Mouse (Mus musculus) B cell, adult 2 months (primary cell): Measurements from ENCODE around the gene Cacna1g.
A peak's percentile ranks its signal among the peaks of the same experiment; 100 is the strongest.
"Not testable (repeated sequence)": the region's sequence is repeated elsewhere in the genome, so short reads cannot be mapped to it uniquely, and the experiment has no call there.

Experiments used
- DNase-seq, 2 experiments: peaks; one replicate each; pipeline ENCODE4 v3.0.0; 2022

Cacna1g gene

DNA sequence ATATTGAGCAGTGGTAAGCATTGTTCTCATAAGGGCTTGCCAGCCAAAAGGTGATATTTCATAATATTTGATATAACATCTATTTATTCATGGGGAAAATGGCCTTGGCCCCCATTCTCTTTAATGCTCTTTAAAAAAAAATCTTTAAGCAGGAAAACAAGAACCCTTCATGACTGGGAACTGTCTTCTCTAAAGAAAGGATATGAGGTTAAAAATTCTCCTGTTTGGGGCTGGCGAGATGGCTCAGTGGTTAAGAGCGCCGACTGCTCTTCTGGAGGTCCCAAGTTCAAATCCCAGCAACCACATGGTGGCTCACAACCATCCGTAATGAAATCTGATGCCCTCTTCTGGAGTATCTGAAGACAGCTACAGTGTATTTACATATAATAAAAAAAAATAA, 72.0 kb downstream of the Cacna1g start:
- DNase-seq = not testable (repeated sequence)

DNA sequence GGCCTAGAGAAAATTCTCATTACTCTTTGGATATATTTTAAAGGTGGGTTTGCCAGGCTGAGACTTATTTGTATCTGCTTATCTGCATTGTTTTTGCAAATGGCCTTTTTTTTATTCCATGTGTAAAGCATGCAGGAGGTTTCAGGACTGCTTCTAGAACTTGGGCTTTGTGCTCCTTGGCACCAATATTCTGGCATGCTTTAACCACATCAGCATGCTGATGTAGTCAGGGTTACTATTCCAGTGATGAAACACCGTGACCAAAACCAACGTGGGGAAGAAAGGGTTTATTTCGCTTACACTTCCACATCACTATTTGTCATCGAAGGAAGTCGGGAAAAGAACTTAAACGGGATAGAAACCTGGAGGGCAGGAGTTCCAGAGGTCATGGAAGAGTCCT, 73.0 kb downstream of the Cacna1g start:
- DNase-seq = no peak

DNA sequence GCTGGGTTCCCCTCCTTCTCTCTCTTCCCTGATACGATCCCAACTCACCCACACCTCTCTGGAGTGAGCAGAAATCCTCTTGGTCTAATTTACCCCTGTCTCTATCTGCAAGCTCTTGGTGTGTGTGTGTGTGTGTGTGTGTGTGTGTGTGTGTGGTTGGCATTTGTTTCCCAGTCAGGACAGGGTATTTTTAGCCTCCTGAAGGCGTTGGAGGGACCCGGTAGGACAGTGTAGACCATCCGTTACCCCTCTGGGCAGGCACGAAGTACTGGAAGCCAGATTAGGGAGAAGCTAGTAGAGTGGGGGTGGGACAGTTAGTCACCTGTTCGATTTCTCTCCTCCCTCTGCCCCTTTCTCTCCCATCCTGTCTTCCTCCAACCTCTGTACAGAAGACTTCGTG, 79.9 kb downstream of the Cacna1g start:
- DNase-seq = no peak

DNA sequence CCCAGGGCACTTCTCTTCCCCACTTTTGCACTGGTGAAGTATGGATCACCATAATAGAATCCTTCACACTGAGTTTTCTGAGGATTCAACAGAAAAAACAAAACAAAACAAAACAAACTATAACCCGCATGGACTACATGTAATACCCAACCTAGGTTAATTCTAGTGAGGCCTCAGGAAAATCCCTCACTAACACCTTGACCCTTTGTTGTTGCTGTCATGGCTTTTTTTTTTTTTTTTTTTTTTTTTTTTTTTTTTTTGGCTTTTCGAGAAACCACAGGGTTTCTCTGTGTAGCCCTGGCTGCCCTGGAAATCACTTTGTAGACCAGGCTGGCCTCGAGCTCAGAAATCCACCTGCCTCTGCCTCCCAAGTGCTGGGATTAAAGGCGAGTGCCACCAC, 80.5 kb downstream of the Cacna1g start:
- DNase-seq = not testable (repeated sequence)

DNA sequence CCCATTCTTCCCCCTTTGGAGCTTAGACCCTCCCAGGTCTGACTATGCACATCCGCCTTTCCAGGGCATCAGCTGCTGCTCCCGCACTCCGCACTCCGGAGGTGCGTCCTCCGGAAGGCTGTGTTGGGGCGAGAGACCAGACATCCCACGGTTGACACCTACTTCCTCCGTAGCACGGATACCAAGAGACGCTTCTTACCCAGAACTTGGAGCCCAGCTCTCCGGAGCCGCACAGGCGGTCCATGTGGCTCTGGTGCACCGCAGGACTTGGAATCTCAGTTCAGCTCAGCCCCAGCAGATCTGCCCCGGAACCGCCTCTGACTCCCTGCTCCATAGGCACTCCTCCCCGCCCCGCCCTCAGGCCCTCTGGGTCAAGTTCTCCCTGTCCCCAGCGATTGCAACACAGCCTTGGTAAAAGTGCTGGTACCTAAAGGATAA, 81.3 kb downstream of the Cacna1g start, which contains the start of gene Abcc3:
TSS of gene Abcc3 (minus strand) at position 326 of the 438 bp plus-strand sequence.
- peak in 1 of 2 experiments; percentile 14 for DNase-seq

DNA sequence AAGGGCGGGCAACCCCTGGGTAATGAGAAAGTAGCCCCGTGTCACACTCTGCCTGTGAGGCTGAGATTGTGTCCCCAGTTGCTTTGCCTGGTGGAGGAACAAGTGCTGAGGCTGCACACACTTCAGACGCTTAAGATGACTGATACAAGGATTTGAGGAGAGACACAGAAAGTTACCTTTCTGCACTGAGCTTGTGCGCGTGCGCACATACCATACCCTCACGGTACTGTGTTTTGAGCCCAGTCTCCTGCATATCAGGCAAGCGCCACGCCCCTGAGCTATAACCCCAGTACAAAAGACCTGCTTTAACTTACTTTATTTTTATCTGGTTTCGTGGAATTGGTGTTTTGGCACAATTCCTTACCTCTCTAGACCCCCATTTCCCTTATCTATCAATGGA, 82.3 kb downstream of the Cacna1g start:
- DNase-seq = no peak

DNA sequence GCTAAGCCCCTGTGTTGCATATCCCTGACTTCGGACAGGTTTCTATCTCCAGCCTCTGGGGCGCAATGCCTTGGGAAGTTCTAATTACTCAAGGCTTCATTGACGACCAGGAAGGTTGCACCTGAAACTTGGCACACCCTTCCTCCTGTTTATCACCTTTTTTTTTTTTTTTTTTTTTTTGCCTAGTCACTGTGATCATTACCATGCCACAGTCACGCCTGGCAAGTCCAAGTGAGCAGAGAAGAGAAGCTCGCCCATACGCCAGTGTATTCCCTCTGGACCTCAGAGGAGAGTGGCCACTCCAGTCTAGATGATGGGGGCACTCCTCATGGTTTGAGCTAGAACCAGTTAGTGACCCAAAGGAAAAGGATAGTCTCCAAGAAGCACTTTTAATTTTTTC, 83.2 kb downstream of the Cacna1g start:
- DNase-seq = no peak

DNA sequence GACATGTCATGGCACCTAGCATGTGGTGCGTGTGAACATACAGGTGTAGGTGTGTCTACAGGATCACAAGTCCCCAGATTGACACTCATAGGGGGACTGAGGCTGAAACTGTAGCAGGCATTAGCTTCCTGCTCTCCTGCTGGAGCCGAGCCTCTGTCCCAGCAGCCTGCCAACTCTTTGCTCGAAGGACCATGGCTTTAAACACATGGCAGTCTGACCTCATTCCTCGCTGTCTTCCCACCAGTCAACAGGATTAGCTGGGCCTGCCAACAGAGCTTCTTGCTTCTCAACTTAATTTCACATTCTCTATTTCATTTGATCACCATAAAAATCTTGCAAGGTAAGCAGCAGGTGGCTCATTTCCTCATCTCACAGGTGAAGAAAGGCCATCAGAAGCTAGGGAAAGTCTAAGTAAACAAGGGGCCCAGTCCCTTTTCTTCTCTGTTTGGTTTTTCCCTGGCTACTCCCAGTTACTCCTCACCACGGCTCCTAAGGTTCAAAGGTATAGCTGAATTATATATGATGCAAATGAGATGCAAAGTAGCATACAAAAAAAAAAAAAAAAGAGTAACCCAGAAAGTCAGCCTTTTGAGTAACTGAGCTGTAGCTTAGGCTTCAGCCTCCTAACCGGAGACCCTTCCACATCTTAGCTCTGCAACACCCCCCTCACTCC, 84.1 kb downstream of the Cacna1g start:
- DNase-seq = no peak

DNA sequence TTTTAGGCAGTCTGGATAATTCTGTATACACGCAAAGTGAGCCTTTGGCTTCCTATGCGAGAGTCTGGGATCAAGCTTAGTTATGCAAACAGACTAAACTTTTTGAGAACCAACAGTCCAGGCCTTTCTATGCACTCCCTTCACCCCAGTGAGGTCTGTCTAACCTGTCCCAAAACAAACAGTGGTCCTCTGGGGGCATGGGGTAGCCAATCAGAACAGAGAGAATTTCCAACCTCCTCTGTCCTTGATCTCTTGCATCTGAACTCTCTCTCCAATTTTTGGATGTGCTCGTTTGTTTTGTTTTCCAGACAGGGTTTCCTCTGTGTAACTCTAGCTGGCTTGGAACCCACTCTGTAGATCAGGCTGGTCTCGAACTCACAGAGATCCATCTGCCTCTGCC, 85.0 kb downstream of the Cacna1g start:
- no peak for DNase-seq

DNA sequence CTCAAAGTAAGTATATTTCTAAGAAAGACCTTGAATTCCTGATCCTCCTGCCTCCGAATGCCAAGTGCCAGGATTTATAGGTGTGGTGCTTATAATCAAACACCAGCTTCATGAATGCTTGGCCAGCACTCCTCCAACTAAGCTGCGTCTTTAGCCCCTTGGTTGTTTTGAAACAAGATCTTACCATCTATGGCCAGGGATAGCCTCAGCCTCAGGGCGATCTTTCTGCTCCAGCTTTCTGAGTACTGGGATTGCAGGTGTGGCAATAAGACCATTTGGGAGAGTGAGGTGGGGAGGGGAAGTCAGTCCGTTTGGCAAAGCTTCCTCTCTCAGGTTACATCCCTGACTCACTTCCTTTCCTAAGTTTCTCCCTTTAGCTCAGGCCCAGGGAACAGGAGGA, 86.2 kb downstream of the Cacna1g start:
- no peak for DNase-seq

DNA sequence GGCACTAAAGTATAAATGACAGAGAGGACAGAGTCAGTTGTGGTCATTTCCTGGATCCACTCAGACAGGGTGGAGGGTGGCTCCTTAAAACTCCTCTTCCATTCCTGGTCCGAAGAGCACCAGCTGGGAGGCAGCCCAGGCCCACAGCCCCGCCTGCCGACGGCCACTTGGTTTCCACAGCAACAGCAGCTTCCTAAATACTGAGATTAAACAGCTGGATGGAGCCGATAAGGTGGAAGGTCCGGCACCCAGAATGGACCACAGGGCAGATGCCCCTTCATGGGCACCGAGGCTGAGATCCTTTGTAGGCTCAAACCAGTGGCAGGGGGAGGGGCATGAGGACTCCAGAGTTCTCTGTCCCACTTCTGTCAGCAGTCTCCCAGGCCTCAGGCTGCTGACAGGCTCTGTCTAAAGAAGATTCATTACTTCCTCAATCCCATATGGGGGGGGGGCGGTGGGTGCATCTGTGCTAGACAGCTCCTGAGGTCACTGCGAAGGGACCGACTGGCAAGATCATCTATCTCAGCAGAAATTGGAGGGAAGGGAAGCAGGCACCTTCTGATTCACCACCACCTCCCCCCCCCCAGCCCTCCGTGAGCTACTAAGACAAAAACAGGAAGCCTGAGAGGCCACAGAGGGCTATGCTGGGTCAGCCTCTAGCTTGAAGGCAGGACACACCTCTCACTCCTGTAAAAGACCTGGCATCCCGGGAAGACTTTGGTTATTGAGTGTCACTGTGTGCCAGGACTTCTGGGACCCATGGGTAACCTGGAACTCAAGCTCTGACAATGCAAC, 87.8 kb downstream of the Cacna1g start:
- peak; percentile 44 to 48 for DNase-seq

DNA sequence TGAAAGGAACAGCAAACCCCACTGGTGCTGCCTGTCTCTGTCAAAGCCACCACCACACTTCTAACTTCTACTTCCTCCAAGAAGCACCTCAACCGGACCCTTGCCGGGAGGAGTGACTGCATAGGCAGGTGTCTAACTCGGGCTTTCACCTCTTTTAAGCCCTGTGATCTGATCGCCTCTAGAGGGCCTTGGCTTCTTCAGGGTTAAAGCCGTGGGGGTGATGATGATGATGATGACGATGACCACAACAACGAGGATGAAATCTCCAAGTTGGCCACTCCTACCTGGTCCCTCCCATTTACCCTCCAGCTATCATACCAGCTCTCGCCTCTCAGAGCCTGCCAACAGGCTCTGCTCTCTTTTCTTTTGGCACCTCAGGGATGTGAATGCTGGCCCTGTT, 94.3 kb downstream of the Cacna1g start:
- DNase-seq = no peak

DNA sequence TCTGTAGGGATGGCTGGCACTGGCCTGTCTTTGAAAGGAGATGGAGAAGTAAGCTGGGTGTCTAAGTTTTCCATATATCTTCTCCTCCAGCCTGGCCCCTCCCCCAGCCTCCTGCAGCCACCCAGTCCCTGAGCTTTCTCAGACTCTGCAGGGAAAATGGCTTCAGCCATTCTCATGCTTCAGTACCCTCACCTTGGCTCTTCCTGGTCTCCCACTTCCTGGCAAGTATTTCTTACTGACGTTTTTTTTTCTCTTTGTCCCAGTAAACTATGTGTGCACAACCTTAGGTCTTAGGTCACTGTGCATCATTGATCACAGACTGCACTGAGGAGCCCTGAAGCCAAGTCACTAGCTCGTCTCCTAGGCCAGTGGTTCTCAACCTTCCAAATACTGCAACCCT, 94.9 kb downstream of the Cacna1g start:
- no peak for DNase-seq

DNA sequence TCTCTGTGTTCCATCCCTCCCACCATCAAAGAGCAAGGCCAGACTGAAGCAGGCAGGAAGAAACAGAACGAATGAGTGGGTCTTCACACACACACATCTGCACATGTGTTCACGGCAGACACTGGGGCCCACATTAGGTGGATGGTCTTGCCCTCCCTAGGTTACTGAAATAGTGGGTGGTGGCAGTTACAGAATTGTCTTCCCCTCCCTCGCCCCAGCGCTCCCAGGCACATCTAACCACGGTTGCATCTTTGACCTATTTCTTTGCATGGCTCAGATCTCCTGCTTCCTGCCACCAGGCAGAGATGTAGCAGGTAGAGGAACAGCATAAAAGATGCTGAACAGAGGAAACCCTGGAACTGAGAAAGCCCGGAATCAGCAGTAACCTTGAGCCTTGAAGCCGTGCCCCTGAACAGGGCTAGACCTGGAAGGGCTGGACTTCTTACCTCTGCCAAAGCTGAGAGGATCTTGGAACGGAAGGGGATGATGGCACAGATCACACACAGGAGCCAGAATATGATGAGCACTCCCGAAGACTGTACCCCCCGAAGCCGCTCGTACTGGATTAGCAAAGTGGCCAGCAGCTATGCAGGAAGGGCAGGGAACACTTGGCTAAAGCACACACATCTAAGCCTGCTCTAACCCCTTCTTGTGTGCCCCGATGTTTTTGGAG, 99.6 kb downstream of the Cacna1g start:
- no peak for DNase-seq

DNA sequence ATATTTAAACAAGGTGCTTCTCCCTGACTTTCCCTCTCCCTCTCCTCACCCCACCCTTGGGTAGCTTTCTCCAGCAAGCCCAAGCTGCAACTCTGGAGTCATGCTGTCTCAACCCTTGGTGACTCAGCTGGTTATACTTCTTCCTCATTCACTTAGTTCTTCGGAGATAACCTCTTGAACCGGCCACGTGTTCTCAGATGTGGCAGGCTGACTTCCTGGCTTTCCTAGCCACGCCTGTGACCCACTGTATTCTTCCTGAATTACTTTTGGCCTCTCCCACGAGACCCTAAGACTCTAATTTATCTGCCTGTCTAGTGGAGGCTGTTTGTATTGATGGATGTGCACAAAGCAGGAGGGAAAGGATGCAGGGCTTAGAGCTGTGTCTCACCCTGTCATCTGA, 103.2 kb downstream of the Cacna1g start:
- no peak for DNase-seq

DNA sequence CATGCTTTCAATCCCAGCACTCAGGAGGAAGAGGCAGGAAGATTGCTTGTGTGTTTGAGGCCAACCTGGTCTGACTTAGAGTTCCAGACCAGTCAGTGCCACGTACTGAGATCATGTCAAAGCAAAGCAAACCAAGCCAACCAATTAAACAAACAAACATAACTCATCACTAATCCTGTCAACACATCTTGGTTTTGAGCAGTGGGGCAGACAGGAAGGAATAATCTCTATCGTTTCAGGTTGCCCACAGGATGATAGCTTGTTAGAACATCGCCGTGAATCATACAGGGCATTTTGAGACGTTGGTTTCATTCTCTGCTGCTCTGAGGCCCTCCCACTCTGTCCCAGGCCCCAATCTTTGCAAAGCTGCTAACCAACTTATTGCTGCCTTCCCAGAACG, 104.0 kb downstream of the Cacna1g start:
- DNase-seq = no peak

DNA sequence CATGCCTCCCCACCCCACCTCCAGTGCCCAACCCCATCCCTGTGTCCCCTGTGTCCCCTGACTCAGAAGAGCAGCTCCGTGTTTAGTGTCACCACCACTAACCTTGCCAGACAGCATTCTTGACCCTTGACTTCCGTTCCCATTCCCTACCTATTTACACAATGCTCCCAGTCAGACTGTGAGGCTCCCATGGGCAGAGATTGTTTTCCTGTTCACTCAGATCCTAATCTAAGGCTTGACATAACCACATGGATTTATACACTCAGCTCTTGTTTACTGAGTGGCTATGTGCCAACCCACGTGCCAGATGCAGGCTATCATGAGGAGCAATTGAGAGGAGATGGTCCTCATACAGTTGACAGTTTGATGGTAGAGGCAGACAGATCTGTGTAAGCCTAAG, 108.7 kb downstream of the Cacna1g start:
- no peak for DNase-seq

DNA sequence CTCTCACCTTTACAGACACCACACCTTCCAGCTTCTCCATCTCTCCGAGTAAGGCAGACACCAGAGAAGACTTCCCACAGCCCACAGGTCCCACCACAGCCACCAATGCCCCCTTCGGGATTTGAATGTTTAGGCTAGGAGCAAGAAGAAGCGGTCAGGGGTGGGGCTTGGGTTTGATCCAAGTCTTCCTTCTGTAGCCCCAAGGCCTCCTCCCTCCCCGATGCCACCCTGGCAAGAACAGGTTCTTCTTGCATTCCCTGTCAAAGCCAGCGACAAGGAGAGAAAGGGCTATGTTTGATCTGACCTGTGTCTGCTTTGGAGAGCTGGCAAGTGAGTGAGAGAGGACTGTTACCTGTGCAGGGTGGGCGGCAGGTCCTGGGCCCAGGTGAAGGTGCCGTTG, 110.3 kb downstream of the Cacna1g start:
- no peak for DNase-seq

DNA sequence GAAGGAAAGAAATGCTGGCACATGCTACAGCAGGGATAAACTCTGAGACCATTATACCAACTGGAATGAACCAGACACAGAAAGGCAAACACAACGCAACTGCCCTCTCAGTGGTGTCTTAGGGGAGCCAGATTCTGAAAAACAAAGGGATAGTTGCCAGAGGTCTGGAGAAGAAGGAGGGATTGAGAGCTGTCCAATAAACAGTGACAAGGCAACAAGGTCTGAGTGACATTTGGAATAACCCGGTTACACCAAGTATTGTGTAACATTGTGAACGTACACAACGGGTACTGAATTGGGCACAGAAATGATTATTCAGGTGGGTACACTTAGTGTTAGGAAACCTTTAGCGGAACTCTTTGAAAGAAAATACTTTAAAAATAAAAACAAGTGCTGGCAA, 111.9 kb downstream of the Cacna1g start:
- DNase-seq = no peak

DNA sequence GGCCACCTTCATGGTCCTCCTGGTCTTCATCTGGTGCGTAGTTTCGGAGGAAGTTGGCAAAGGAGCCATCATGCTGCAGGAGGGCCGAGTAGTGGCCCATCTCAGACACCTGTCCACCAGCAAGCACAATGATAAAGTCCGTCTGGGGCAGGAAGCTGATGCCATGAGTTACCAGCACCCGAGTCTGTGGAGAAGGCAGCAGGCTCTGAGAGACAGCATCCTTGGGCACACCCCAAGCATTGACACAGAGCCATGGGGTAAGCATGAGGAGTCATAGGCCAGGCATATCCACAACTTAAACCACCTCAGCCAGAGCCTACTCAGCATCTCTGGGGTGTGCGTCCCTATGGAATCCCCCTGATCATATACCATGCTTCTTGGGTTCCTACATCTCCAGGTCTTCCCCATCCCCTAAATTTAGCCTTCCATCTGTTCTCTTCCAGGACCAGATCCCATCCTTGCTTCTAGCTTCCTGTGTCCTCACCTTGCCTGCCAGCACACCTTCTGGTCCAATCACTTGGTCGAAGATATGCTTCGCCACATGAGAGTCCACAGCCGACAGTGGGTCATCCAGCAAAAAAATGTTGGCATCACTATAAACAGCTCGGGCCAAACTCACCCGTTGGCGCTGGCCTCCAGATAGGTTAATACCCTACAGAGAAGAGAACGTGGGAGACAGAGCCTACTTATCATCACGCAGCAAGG, 112.7 kb downstream of the Cacna1g start:
- no peak for DNase-seq

DNA sequence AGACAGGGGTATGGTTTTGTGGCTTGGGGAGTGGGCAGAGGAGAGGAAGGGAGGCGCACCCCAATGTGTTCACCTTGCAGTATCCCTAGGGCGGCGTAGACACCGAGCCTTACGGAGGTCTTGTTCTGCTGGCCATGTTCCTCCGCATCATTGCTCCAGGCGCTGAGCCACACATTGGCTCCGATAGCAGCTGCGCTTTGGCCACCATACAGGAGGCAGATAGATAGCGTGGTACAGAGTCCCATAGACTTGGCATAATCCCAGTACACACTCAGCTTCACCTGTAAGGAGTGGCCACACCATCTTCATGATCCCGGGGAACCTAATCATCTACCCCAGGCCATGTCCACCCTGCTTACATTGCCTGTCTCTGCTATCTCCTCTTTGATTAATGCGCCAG, 114.8 kb downstream of the Cacna1g start:
- no peak for DNase-seq
